Mouse (Mus musculus) stomach, postnatal 0 days (tissue): ENCODE data around the gene Stpg4. TPM values are rescaled to one million over a fixed set of nuclear protein-coding genes. Genes with fewer than 3 reads are reported as not detected.

Source experiments
- ATAC-seq: fragments of 200-750 bp; cut with Nextera tagmentation; 2 replicates; pipeline ENCODE4 v1.8.0; 2017; ENCODE audit not compliant: low FRiP score, low TSS enrichment
- DNase-seq: peaks from one replicate; pipeline ENCODE4 v3.0.0-alpha.2; 2016; ENCODE audit warnings: low spot score
- H3K27ac ChIP-seq: fragments of 300-500 bp; sonication (generic); replicated peaks from 2 replicates; pipeline ENCODE4 v1.5.1; 2014; ENCODE audit warnings: mild to moderate bottlenecking, control low read depth
- H3K27me3 ChIP-seq: fragments of 300-500 bp; sonication (generic); 2 replicates; pipeline ENCODE4 v1.6.1; 2014; ENCODE audit warnings: low read length; ENCODE audit not compliant: control insufficient read depth, insufficient read depth
- H3K36me3 ChIP-seq: fragments of 300-500 bp; sonication (generic); 2 replicates; pipeline ENCODE4 v1.6.1; 2014; ENCODE audit warnings: low read length, mixed read lengths; ENCODE audit not compliant: control insufficient read depth, insufficient read depth
- H3K4me1 ChIP-seq: fragments of 300-500 bp; sonication (generic); replicated peaks from 2 replicates; pipeline ENCODE4 v1.6.1; 2014; ENCODE audit warnings: antibody characterized with exemption; ENCODE audit not compliant: control insufficient read depth, insufficient read depth
- H3K4me2 ChIP-seq: fragments of 300-500 bp; sonication (generic); replicated peaks from 2 replicates; pipeline ENCODE4 v1.6.1; 2014; ENCODE audit warnings: low read depth, mild to moderate bottlenecking, control low read depth, moderate library complexity
- H3K4me3 ChIP-seq: fragments of 300-500 bp; sonication (generic); 2 replicates; pipeline ENCODE4 v1.5.1; 2014; ENCODE audit warnings: low read depth, low read length, control low read depth
- H3K9ac ChIP-seq: fragments of 300-500 bp; sonication (generic); 2 replicates; pipeline ENCODE4 v1.6.1; 2014; ENCODE audit warnings: mild to moderate bottlenecking, low read length, control low read depth, mixed read lengths
- H3K9me3 ChIP-seq: fragments of 300-500 bp; sonication (generic); 2 replicates; pipeline ENCODE4 v1.6.1; 2016; ENCODE audit warnings: low read length; ENCODE audit not compliant: control insufficient read depth
- CTCF ChIP-seq: IDR thresholded peaks from 2 replicates; pipeline ENCODE4 v1.5.1; 2016; ENCODE audit warnings: antibody characterized with exemption, low read depth, mild to moderate bottlenecking, moderate library complexity
- EP300 ChIP-seq: optimal IDR thresholded peaks from 2 replicates; pipeline ENCODE3; 2016; ENCODE audit warnings: antibody characterized with exemption
- WGBS: fragments of 180-500 bp; shearing (Covaris S2); extraction: QIAGEN DNeasy Blood & Tissue Kit; methylation state at CpG from one replicate; pipeline ENCODE4 v1.1.7; 2014; 5-methylcytosine and 5-hydroxymethylcytosine counted together
- polyA plus RNA-seq: library from polyadenylated mRNA; unstranded; fragments of >200 nt; fragmentation: Nextera tagmentation; extraction: Ambion mirVana; gene quantifications from 2 replicates; pipeline ENCODE4 v1.2.1, GENCODE M21; 2015

Gene Stpg4
- polyA plus RNA-seq, 1 experiment from 2014 or later: not detected

DNA sequence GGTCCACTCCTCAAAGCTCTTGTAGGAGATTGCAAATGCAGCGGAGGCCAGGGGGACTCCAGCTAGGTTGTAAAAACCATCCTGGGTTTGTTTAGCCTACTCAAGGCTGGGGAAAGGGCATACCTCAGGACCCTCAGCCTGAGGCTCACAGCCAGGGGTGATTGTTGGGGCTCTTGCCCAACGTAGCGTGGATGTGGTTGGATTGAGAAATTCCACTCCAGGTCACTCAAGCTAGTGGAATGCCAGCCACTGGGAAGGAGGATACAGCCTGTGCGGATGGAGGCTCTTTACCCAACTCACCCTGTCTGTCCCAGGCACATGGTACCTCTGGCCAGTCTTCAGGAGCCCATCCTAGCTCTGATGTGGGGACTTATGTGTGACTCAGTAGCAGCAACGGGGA lies 71.3 kb downstream of the Stpg4 start:
- no peak overlapping the region for H3K9ac ChIP-seq
- H3K4me2 ChIP-seq: no peak overlapping the region
- no peak for DNase-seq
- H3K4me1 ChIP-seq: peaks cover 7% of the 10 kb centered on the region; the same call in 1 of the 2 replicates
- H3K27me3 ChIP-seq: no peaks in the 10 kb centered on the region
- H3K36me3 ChIP-seq: no peaks in the 10 kb centered on the region
- ATAC-seq: no peak
- H3K9me3 ChIP-seq: no peaks in the 10 kb centered on the region
- no peak overlapping the region for H3K4me3 ChIP-seq
- no peak overlapping the region for H3K27ac ChIP-seq
- 89% methylated on average over 5 of the region's 5 CpGs for WGBS
- no peak for TF ChIP-seq CTCF

- no peak overlapping the region for H3K9ac ChIP-seq
- no peak for TF ChIP-seq EP300
- TF ChIP-seq CTCF: no peak
- H3K4me2 ChIP-seq: no peak overlapping the region
- H3K4me3 ChIP-seq: no peak overlapping the region
- no peaks in the 10 kb centered on the region for H3K27me3 ChIP-seq
- WGBS: 73% methylated on average over 8 of the region's 8 CpGs
- H3K36me3 ChIP-seq: no peaks in the 10 kb centered on the region
- H3K4me1 ChIP-seq: peaks cover 7% of the 10 kb centered on the region; the same call in 1 of the 2 replicates
- no peak for ATAC-seq
- no peaks in the 10 kb centered on the region for H3K9me3 ChIP-seq
- H3K27ac ChIP-seq: no peak overlapping the region
- no peak for DNase-seq
Observed at GRCm38 (mm10) chr17:87355456-87355855, 72.1 kb downstream of the Stpg4 start.

GRCm38 (mm10) chr17:87353745-87354320 lies 73.7 kb downstream of the Stpg4 start:
- 91% methylated on average over 8 of the region's 8 CpGs for WGBS
- no peak overlapping the region for H3K9ac ChIP-seq
- TF ChIP-seq CTCF (no peak), EP300 (no peak)
- DNase-seq: no peak
- H3K4me3 ChIP-seq: no peak overlapping the region
- no peak for ATAC-seq
- no peak overlapping the region for H3K4me2 ChIP-seq
- no peaks in the 10 kb centered on the region for H3K27me3 ChIP-seq
- H3K27ac ChIP-seq: no peak overlapping the region
- H3K9me3 ChIP-seq: no peaks in the 10 kb centered on the region
- H3K4me1 ChIP-seq: peaks cover 10% of the 10 kb centered on the region; the same call in 1 of the 2 replicates
- no peaks in the 10 kb centered on the region for H3K36me3 ChIP-seq

GRCm38 (mm10) chr17:87352898-87353225 lies 74.7 kb downstream of the Stpg4 start:
- TF ChIP-seq EP300: no peak
- no peak for TF ChIP-seq CTCF
- DNase-seq (no peak), ATAC-seq (no peak)
- no peaks in the 10 kb centered on the region for H3K27me3 ChIP-seq
- no peak overlapping the region for H3K27ac ChIP-seq
- H3K4me3 ChIP-seq: no peak overlapping the region
- 86% methylated on average over 1 of the region's 1 CpGs for WGBS
- peaks cover 10% of the 10 kb centered on the region; the same call in 1 of the 2 replicates for H3K4me1 ChIP-seq
- no peak overlapping the region for H3K4me2 ChIP-seq
- H3K9ac ChIP-seq: no peak overlapping the region
- no peaks in the 10 kb centered on the region for H3K36me3 ChIP-seq
- H3K9me3 ChIP-seq: no peaks in the 10 kb centered on the region

GRCm38 (mm10) chr17:87352106-87352897 lies 75.2 kb downstream of the Stpg4 start:
- Histone ChIP-seq H3K4me2 (no peak overlapping the region), H3K9ac (0 out of 2 replicates have a peak overlapping the region, but pooled peaks have one; percentile 27)

More at GRCm38 (mm10) chr17:87352106-87352897, 75.2 kb downstream of the Stpg4 start:
- ATAC-seq: 0 out of 2 replicates have a peak, but pooled peaks have one; percentile 28
- TF ChIP-seq CTCF: no peak
- no peak for TF ChIP-seq EP300
- no peak overlapping the region for H3K4me3 ChIP-seq
- no peak for DNase-seq
- peaks cover 10% of the 10 kb centered on the region; the same call in 1 of the 2 replicates for H3K4me1 ChIP-seq
- WGBS: 48% methylated on average over 16 of the region's 16 CpGs
- H3K27me3 ChIP-seq: no peaks in the 10 kb centered on the region
- no peaks in the 10 kb centered on the region for H3K36me3 ChIP-seq
- no peaks in the 10 kb centered on the region for H3K9me3 ChIP-seq
- peak overlapping the region; percentile 67 for H3K27ac ChIP-seq
